Mouse (Mus musculus): ENCODE measurements around the gene Spon1. TPM values are rescaled to one million over a fixed set of nuclear protein-coding genes. Genes with fewer than 3 reads are reported as not detected.

Spon1 gene
- total RNA-seq, 2 experiments from 2014 or later = 68.1 to 68.6 TPM

DNA sequence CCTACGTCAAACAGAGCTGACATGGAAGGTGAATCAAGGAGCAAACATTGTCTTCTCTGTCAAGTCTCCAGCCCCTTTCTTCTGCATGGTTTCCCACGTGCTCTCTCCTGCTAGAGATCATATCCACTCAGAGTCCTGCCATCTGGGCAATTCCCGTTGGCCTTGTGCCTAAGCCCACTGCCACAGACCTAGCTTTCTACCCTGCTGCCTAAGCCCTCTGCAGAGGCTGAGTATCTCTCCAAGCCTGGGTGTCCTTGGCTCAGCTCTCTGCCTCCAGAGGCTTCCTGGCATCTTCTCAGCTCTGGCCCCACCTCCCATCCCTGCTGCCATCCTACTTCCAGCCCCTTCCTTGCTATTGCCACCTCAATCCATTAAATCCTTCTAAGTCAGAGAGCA lies 195.7 kb downstream of the Spon1 start:
- DNase-seq (ENCODE audit: low spot score in 2 of 2) = peak in 1 of 2 experiments; percentile 30
- H3K27ac ChIP-seq = peak overlapping the region; percentile 84
- no peak for TF ChIP-seq CTCF (conservative IDR thresholded peaks at IDR 0.05)
- no peak overlapping the region for H3K4me3 ChIP-seq

DNA sequence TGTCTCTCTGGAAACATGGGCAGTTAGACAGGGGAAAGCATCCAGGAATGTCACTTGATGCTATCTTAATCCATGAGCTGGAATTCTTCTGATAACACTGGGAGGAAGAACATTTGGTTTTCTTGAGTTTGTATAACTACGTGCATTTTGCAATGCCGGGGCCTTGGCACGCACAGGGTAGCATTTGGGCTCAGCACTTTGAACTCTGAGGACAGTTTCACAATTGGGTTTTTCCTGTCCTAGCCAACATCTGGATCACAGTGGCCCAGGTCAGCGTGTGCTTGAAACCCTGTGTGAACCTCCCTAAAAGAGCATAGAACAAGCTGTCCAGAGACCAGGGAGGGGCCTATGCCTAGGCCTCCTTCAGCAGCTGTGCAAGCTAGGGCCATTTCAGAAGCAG lies 196.3 kb downstream of the Spon1 start:
- no peak for DNase-seq (ENCODE audit: low spot score in 2 of 2)
- no peak for TF ChIP-seq CTCF (conservative IDR thresholded peaks at IDR 0.05)
- Histone ChIP-seq H3K27ac (peak overlapping the region; percentile 84), H3K4me3 (no peak overlapping the region)

DNA sequence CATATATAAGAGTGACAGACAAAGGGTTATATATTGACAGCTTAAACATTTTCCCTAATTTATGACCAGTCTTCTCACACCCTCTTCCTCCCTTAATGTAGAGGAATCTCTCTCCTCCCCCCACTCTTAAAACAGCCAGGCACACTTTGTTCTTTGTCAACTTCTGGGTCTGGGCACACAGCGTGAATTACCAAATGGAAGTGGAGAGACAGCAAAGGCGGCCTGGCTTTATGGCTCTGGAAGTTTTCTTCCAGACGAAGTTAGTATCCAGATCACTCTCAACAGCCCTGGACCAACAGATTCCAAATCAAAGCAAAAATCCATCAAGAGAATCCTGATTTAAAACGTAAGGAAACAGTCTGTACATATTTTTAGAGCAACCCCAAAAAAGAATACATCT lies 198.0 kb downstream of the Spon1 start:
- Histone ChIP-seq H3K27ac (no peak overlapping the region), H3K4me3 (no peak overlapping the region)
- TF ChIP-seq CTCF (conservative IDR thresholded peaks at IDR 0.05) = no peak
- DNase-seq (ENCODE audit: low spot score in 2 of 2) = no peak

DNA sequence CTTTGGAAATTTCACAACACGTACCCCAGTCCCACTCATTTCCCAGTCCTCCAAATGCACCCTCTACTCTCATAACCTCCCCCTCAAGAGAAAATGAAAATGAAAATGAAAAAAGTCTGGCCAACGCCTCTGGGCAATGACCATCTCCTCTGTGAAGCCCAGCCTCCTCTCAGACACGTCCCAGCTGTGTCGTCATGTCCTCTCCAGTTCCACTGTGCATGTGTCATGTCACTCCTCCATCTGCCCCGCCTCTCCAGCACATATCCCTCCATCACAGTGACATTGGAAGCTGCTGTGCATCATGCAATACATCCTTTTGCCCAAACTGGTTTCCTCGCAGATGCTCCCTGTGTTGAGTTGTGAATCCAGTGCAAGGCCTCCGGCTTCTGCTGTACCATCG lies 199.8 kb downstream of the Spon1 start:
- no peak for DNase-seq (ENCODE audit: low spot score in 2 of 2)
- TF ChIP-seq CTCF (conservative IDR thresholded peaks at IDR 0.05) = no peak
- no peak overlapping the region for H3K4me3 ChIP-seq
- no peak overlapping the region for H3K27ac ChIP-seq

DNA sequence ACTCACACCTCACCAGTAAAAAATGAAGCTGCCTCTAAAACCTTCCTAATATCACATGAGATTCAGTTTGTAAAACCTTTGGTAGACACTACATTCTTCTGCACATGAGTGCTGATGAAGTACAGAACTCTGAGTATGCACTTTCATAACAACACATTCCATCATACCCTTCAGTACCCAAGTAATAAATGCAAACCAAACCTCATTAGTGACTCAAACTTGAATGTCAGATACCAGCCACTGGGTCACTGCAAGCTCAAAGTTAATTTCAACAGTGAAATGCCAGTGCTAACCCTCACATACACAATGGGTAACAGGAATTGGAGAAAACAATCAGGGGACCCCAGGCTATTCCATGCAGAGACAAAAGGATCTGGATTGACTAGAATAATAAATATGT lies 203.4 kb downstream of the Spon1 start:
- no peak for TF ChIP-seq CTCF (conservative IDR thresholded peaks at IDR 0.05)
- H3K4me3 ChIP-seq = no peak overlapping the region
- DNase-seq (ENCODE audit: low spot score in 2 of 2) = no peak
- no peak overlapping the region for H3K27ac ChIP-seq

DNA sequence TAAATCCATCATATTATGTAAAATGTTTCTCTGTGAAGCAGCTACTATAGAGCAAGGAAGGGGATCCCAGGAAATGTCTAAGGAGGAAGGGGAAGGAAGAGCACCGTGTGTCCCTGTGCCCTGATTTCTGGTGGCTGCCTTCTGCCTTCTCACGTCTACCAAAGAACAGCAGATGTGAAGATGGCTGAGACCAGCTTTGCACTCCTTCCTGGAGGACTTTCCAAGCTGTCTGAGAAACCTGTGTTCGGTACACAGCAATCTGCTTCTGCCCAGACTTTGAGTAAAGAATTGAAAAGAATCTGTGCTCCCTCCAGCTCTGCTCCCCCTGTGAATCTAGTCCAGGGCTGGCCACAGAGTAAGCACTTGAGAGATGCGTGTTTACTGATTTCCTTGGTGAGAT lies 206.7 kb downstream of the Spon1 start:
- Histone ChIP-seq H3K27ac (no peak overlapping the region; the same call in 1 of the 2 replicates), H3K4me3 (no peak overlapping the region)
- no peak for TF ChIP-seq CTCF (conservative IDR thresholded peaks at IDR 0.05)
- DNase-seq (ENCODE audit: low spot score in 2 of 2) = peak in 1 of 2 experiments; percentile 40

DNA sequence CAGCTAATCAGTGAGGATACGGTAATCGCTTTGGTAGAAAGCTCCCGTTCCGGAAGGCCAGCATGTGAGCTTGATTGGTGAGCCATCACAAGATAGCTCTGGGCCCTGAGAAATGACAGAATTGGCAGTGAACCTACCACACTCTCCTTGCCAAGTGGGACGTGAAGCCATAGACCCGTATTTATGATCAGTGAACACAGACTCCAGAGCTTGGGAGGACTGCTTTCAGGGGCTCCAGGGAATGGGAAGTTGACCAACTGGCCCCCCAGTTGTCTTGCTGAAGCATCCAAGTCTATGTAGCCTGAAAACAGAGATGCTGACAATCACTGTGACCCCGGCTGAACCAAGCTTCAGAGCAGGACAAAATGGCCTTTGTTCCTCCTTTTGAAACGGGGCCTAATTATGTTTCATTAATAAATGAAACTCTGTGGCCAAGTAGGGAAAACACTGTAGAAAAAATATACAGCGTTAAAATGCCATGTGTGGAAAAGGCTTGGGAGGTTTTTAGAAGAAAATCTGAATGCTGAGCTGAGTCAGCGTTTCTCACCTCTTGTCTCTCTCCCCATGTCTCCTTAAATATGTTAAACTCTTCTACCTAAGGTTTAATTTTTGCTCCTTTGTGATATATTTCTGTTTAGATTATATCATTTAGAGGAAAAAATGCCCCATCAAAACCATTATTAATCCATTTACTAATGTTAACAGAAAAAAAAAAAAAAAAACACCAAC lies 220.8 kb downstream of the Spon1 start:
- Histone ChIP-seq H3K27ac (no peak overlapping the region), H3K4me3 (no peak overlapping the region)
- DNase-seq (ENCODE audit: low spot score in 2 of 2) = no peak
- no peak for TF ChIP-seq CTCF (conservative IDR thresholded peaks at IDR 0.05)

DNA sequence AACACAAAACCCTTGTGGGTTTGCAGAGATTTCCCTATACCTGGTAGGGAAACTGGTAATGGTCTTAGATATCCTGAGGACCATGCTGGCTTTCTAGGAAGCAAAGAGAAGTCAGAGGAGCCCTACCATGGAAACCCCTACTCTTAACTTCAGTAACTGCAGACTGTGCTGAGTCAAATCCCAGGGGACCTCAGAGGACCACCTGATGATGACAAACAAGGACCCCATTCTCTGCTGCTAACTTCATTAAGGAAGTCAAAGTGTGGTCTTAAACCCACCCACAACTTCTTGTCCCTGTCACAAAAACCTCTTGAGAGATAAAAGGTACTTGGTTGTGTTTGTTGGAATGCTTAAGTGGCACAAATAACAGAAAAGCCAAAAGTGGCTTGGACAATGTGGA lies 222.4 kb downstream of the Spon1 start:
- TF ChIP-seq CTCF (conservative IDR thresholded peaks at IDR 0.05) = no peak
- Histone ChIP-seq H3K27ac (no peak overlapping the region), H3K4me3 (no peak overlapping the region)
- no peak for DNase-seq (ENCODE audit: low spot score in 2 of 2)

DNA sequence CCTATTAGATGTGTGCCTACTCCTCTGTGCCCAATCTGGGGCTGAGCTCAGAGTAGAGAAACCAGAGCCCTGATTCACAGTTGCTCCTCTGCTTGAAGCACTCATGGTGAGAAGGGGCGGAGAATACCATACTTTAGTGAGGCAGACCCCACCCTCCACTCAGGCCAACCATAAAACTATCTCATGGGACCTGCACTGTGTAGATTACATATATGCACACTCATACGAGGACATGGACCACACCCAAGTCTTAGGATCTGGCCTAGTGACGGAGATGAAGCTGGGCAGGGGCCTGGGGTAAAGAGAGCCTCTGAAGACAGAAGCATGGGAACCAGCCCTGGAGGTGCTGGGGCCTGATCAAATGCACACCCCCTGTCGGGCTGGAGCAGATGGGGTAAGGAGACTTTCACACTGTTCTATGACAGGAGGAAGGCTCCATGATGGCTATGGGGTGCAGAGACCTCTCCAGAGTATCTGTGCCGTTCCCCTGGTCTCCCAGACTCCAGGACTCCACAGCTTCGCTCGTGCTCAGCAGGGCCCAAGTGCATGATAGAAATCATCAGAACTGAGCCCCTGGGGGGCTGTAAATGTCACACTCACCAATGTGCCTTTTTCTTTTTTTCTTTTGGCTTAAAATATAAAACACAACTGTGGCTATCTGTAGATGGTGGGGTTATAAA lies 232.0 kb downstream of the Spon1 start:
- no peak overlapping the region for H3K4me3 ChIP-seq
- DNase-seq (ENCODE audit: low spot score in 2 of 2) = no peak
- H3K27ac ChIP-seq = no peak overlapping the region
- no peak for TF ChIP-seq CTCF (conservative IDR thresholded peaks at IDR 0.05)

DNA sequence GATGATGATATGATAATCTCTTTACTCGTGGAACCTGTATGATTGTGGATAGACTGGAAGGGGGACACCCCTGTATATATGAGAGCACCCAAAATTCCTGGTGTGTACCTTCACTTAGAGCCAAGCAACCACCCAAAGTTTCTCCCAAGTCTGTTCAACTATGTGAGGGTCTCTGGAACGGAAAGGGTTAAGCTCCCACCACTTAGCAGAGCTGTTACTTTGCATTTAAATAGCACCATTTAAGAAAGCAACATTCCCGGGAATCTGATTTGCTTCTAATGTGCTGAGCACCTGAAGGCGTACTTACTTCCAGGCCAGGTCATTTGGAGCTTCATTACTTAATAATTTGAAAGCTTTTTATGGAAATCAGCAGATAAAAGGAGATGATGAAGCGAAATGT lies 238.4 kb downstream of the Spon1 start:
- Histone ChIP-seq H3K27ac (no peak overlapping the region), H3K4me3 (no peak overlapping the region)
- no peak for TF ChIP-seq CTCF (conservative IDR thresholded peaks at IDR 0.05)
- DNase-seq (ENCODE audit: low spot score in 2 of 2) = no peak

DNA sequence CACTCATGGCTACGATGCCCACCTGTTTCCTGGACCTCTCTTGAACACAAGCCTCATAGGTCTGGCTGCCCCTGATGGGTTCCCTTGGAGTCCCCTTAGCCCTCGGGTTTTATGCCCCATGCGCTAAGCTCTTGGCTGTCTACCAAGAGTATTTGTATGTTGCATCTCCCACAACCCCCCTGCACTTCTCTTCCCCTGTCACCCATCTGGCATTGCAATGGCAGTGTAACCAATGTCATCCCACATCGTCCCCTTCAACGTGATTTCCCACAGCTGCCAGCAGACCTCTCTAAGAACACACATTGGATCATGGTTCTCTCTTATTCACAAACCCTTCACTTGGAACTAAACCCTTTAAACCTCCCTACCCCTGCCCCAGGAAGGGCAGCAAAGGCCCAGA lies 239.7 kb downstream of the Spon1 start:
- Histone ChIP-seq H3K27ac (no peak overlapping the region), H3K4me3 (no peak overlapping the region)
- no peak for DNase-seq (ENCODE audit: low spot score in 2 of 2)
- TF ChIP-seq CTCF (conservative IDR thresholded peaks at IDR 0.05) = no peak

DNA sequence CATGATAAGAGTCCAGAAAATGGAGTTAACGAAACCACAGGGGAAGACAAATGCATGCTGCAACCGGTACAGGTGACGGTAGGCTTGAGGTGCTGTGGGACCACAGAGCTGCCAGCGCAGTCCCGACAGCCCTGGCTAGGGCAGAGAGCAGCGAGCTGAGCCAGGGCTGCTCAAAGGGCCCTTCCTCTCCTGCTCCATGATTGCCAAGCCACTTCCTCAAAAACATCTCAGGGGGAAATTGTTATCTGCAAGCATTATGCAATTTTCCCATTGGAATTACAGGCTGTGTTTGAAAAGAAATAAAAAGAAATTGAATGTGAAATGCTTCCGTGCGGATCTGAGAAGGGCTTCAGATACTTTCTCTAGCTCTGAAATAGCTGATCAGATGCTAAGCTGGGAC lies 240.7 kb downstream of the Spon1 start:
- H3K4me3 ChIP-seq = no peak overlapping the region
- H3K27ac ChIP-seq = no peak overlapping the region
- no peak for TF ChIP-seq CTCF (conservative IDR thresholded peaks at IDR 0.05)
- no peak for DNase-seq (ENCODE audit: low spot score in 2 of 2)

DNA sequence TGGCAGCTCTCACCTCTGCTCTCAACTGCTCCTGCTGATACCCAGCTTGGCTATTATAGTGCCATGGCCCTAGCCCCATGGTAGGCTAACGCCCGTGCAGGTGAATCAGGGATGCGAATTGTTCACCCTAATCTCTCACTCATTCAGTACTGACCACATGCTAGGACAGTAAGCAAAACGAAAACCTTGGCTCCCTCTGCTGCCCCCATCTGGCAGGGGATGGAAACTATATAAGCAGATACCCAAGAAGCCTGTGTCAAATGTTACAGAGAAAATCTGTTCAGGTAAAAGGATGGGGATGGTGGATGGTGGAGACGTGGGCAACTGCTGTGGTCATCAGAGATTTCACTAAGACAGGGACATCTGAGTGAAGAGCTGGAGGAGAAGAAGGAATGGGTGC lies 241.8 kb downstream of the Spon1 start:
- H3K27ac ChIP-seq = no peak overlapping the region
- DNase-seq (ENCODE audit: low spot score in 2 of 2) = peak in 1 of 2 experiments; percentile 33
- peak; percentile 74 for TF ChIP-seq CTCF (conservative IDR thresholded peaks at IDR 0.05)
- no peak overlapping the region for H3K4me3 ChIP-seq
